Mouse (Mus musculus) lung, embryonic 16.5 days (tissue): Measurements from ENCODE around the gene 4931409K22Rik. TPM values are rescaled to one million over a fixed set of nuclear protein-coding genes. Genes with fewer than 3 reads are reported as not detected.
"Not testable (repeated sequence)": the region's sequence is repeated elsewhere in the genome, so short reads cannot be mapped to it uniquely, and the experiment has no call there.

Source experiments
- ATAC-seq: fragments of 200-750 bp; cut with Nextera tagmentation; 2 replicates; pipeline ENCODE4 v1.8.0; 2017; ENCODE audit warnings: low read depth, mild to moderate bottlenecking, moderate library complexity
- H3K27ac ChIP-seq: fragments of 300-500 bp; sonication (generic); 2 replicates; pipeline ENCODE4 v1.5.1; 2014; ENCODE audit warnings: mild to moderate bottlenecking, control low read depth, low read length
- H3K27me3 ChIP-seq: fragments of 300-500 bp; sonication (generic); 2 replicates; pipeline ENCODE4 v1.6.1; 2014; ENCODE audit warnings: low read depth, low read length, mixed read lengths; ENCODE audit not compliant: control insufficient read depth, insufficient read depth
- H3K36me3 ChIP-seq: fragments of 300-500 bp; sonication (generic); 2 replicates; pipeline ENCODE4 v1.6.1; 2014; ENCODE audit warnings: low read length; ENCODE audit not compliant: control insufficient read depth, insufficient read depth
- H3K4me1 ChIP-seq: fragments of 300-500 bp; sonication (generic); replicated peaks from 2 replicates; pipeline ENCODE4 v1.6.1; 2014; ENCODE audit warnings: low read length, mixed read lengths; ENCODE audit not compliant: control insufficient read depth, insufficient read depth
- H3K4me2 ChIP-seq: fragments of 300-500 bp; sonication (generic); 2 replicates; pipeline ENCODE4 v1.6.1; 2014; ENCODE audit warnings: low read depth, low read length, control low read depth
- H3K4me3 ChIP-seq: fragments of 300-500 bp; sonication (generic); 2 replicates; pipeline ENCODE4 v1.5.1; 2014; ENCODE audit warnings: mild to moderate bottlenecking, low read length, control low read depth
- H3K9ac ChIP-seq: fragments of 300-500 bp; sonication (generic); 2 replicates; pipeline ENCODE4 v1.6.1; 2014; ENCODE audit warnings: low read length, control low read depth
- H3K9me3 ChIP-seq: fragments of 300-500 bp; sonication (generic); 2 replicates; pipeline ENCODE4 v1.6.1; 2016; ENCODE audit warnings: low read length; ENCODE audit not compliant: control insufficient read depth
- WGBS: fragments of 180-500 bp; shearing (Covaris S2); extraction: QIAGEN DNeasy Blood & Tissue Kit; methylation state at CpG from one replicate; pipeline ENCODE4 v1.1.7; 2014; 5-methylcytosine and 5-hydroxymethylcytosine counted together
- polyA plus RNA-seq: library from polyadenylated mRNA; unstranded; fragments of >200 nt; fragmentation: Nextera tagmentation; extraction: Ambion mirVana; gene quantifications from 2 replicates; pipeline ENCODE4 v1.2.1, GENCODE M21; 2015

4931409K22Rik gene
- polyA plus RNA-seq, 1 experiment from 2014 or later, result not detected

DNA sequence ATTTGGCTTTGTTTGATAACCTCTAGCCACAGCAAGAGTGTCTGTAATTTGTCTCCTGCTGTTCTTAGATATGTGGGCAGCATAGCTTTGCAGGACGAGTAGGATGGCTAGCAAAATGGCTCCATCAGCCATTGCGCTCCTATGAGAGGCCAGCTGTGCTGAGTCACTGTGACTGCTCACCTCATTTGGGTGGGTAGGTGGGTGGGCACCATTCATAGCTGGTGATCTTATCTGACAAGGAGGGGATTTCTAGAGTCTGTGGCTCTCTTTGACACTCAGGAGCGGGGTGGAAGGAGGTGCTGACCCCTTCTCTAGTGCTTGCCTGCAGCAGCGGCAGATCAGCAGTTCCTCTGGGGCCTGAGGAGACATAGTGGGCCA lies 30.6 kb upstream of the 4931409K22Rik start:
- Histone ChIP-seq H3K4me1 (peaks cover 22% of the 10 kb centered on the region), H3K27ac (no peak overlapping the region), H3K36me3 (peaks cover 17% of the 10 kb centered on the region), H3K4me2 (peak overlapping the region; percentile 84), H3K9me3 (no peaks in the 10 kb centered on the region), H3K4me3 (peak overlapping the region; percentile 76), H3K9ac (peak overlapping the region; percentile 77), H3K27me3 (no peaks in the 10 kb centered on the region)
- WGBS, result 11% methylated on average over 4 of the region's 4 CpGs
- ATAC-seq, result peak; percentile 11; the same call in 1 of the 2 replicates

DNA sequence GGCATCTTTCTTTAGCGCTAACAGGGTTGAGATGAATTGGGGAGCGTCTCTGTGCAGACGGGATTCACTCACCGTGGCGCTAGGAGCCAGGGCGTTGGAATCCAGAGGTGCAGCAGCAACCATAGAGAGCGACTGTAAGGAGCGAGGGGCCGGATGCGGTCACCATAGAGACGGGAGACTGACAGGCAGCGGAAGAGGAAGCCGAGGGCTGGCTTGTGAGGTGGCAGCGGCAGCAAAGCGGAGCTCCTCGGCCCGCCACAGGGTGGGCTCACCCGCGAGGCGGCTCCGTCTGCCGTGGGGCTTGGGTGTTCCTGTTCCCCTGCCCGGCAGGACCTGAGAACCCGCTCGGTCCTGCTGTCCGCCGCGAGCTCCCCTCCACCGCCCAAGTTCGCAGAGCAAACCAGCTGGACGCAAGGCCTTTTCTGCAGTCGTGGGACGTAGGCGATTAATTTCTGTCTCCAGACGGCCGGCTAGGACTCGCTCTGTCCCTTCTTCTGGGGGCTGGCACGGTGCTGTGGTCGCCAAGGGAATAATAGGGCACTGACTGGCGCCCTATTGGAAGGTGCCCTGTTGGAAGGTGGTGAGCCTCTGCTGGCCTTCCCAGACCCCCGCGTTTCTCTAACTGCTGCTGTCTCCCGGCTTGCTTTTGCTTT lies 30.1 kb upstream of the 4931409K22Rik start, which contains the start of gene Chpf2:
TSS of gene Chpf2 (plus strand) at position 195 of the 653 bp plus-strand sequence.
- WGBS, result under 1% methylated on average over 43 of the region's 43 CpGs
- peak within 1 kb of the TSS; percentile 84 for H3K4me2 ChIP-seq
- no peaks in the 10 kb centered on the region for H3K27me3 ChIP-seq
- H3K27ac ChIP-seq, result 0 out of 2 replicates have a peak within 1 kb of the TSS, but pooled peaks have one; percentile 2
- peaks cover 15% of the 10 kb centered on the region for H3K36me3 ChIP-seq
- no peaks in the 10 kb centered on the region for H3K9me3 ChIP-seq
- H3K4me3 ChIP-seq, result peak within 1 kb of the TSS; percentile 76
- peak; percentile 91 for ATAC-seq
- H3K4me1 ChIP-seq, result peaks cover 18% of the 10 kb centered on the region
- H3K9ac ChIP-seq, result peak within 1 kb of the TSS; percentile 77

DNA sequence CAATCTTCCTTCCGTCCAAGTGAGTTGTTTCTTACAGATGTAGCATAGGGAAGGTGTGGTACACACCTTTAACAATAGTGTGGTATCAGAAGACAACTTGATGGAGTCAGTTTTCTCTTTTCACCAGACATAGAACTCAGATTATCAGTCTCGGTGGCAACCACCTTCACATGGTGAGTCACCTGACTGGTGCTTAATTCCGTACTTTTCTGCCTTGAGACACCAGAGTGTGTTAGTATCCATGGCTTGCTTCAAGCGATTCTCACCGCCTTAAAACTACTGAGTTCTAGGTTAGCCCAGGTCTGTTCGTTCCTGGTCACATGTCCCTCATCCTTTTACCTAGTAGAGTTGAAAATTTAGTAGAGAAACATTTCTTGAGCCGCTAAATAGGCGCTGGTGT lies 29.5 kb upstream of the 4931409K22Rik start:
- peaks cover 18% of the 10 kb centered on the region for H3K4me1 ChIP-seq
- H3K27ac ChIP-seq, result no peak overlapping the region
- peaks cover 12% of the 10 kb centered on the region for H3K36me3 ChIP-seq
- peak overlapping the region; percentile 76 for H3K4me3 ChIP-seq
- ATAC-seq, result 0 out of 2 replicates have a peak, but pooled peaks have one; percentile 19
- peak overlapping the region; percentile 84 for H3K4me2 ChIP-seq
- no peaks in the 10 kb centered on the region for H3K9me3 ChIP-seq
- H3K9ac ChIP-seq, result peak overlapping the region; percentile 77
- 11% methylated on average over 8 of the region's 8 CpGs for WGBS
- H3K27me3 ChIP-seq, result no peaks in the 10 kb centered on the region

DNA sequence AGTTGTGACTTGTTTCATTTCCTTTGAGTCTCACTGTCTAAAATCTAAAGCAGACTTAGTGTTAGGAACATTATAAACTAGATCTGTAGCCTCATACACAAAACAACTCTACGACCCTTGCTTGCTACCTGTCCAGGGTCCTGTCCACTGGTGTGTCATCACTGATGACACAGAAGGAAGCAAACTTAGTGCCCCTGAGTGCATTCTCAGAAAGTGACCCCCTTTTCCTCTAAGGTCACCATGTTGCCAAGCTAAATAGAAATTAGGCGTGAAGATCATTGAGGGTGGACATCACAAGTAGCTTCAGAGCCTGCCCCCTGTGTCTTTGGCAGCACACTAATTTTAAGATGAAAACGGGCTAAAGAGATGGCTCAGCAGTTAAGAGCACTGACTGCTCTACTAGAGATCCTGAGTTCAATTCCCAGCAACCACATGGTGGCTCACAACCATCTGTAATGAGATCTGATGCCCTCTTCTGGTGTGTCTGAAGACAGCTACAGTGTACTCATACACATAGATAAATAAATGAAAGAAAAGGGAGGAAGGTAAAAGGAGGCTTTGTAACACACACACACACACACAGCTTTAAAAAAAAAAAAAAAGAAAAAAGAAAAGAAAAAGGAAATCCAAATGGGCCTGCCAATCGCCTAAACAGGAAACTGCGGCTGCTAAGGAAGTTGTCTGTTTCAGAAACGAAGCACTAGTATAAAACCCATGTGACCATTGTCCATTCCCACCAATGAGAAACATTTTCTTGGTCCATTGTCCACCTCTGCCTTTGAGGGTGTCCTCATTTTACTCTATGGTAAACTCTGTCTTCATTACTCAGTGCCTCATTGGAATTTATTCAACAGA lies 21.7 kb upstream of the 4931409K22Rik start:
- Histone ChIP-seq H3K9me3 (no peaks in the 10 kb centered on the region), H3K4me1 (peaks cover 12% of the 10 kb centered on the region), H3K4me2 (peak overlapping the region; percentile 80), H3K9ac (peak overlapping the region; percentile 71), H3K27ac (peak overlapping the region; percentile 94), H3K4me3 (peak overlapping the region; percentile 88), H3K36me3 (peaks cover 11% of the 10 kb centered on the region), H3K27me3 (no peaks in the 10 kb centered on the region)
- WGBS, result 60% methylated on average over 6 of the region's 6 CpGs
- ATAC-seq, result no peak

DNA sequence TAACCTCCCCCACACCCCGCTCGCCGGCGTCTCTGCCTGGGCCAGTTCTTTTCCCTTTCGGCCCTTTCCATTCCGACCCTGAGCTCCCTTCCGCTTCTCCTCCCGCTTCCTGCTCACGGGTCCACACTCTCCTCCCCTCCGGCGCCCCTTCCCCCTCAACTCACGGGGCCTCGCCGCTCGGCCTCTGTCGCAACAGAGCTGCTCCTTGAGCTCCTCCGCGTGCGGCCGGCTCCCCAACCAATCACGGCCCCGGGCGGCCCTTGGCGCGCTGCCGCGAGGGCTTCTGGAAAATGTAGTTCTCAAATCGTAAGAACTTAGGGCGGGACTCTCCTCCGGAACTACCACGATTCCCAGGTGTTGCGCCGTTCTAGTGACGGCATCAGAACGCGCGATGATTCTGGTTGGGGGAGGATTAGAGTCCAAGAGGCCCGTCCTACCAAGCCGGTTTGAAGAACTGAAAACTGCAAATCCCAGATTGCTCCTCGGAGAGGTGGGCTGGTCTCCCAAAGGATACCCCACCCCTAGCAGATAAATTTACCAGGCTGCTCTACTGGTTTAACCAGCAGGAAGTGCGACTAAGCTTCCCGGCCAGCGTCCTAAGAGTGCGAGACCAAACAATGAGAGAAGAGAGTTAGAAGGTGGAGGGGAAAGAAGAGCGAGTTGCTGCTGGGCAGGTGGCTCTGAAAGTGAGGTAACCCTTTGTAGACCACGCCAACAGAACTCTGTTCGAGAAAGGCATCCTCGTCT lies 20.7 kb upstream of the 4931409K22Rik start, which contains the start of gene Abcf2:
TSS of gene Abcf2 (minus strand) at position 285 of the 747 bp plus-strand sequence.
- Histone ChIP-seq H3K4me2 (peak within 1 kb of the TSS; percentile 84), H3K9ac (peak within 1 kb of the TSS; percentile 88), H3K4me3 (peak within 1 kb of the TSS; percentile 88), H3K9me3 (no peaks in the 10 kb centered on the region), H3K27me3 (no peaks in the 10 kb centered on the region), H3K4me1 (peaks cover 12% of the 10 kb centered on the region), H3K36me3 (peaks cover 20% of the 10 kb centered on the region), H3K27ac (peak within 1 kb of the TSS; percentile 94)
- ATAC-seq, result peak; percentile 98
- under 1% methylated on average over 48 of the region's 48 CpGs for WGBS

DNA sequence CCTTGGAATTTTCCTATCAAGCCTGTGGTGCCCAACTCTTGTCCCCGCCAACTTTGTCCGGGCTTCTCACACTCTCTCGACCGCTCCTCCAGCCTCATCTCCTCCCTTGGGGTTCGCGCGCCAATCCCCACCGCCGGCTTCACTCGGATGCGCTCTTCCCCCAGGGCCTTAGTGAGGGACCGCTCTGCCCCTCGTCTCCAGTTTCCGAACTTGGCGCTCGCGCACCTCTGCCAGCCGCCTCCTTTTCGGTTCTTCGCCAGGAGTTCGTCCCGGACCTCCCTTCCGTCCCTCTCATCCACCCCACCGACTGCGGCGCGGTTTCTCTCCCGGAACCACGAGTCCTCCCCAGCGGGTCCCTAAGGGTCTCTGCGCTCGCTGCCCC lies 20.2 kb upstream of the 4931409K22Rik start:
- Histone ChIP-seq H3K36me3 (peaks cover 23% of the 10 kb centered on the region), H3K4me2 (peak overlapping the region; percentile 84), H3K9me3 (no peaks in the 10 kb centered on the region), H3K9ac (peak overlapping the region; percentile 88), H3K4me1 (peaks cover 12% of the 10 kb centered on the region), H3K4me3 (peak overlapping the region; percentile 88), H3K27ac (peak overlapping the region; percentile 94), H3K27me3 (no peaks in the 10 kb centered on the region)
- under 1% methylated on average over 32 of the region's 32 CpGs for WGBS
- peak; percentile 15 for ATAC-seq

DNA sequence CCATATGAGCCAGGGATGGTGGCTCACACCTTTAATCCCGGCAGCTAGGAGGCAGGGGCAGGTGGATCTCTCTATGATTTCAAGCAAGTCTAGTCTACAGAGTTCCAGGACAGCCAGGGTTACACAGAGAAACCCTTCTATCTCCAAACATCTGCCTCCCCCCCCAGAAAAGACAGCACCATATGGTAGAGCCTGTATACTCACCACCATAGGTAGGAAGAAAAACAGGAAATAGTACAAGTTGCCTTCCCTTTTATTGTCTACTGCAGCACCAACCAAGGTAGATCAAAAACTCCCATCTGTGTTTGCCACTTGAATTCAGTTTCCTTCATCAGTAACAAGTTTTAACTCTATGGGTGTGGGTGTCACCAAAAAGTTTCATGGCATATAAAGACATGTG lies 19.3 kb upstream of the 4931409K22Rik start:
- ATAC-seq, result no peak
- Histone ChIP-seq H3K27ac (no peak overlapping the region), H3K27me3 (no peaks in the 10 kb centered on the region), H3K4me2 (peak overlapping the region; percentile 84), H3K4me1 (peaks cover 12% of the 10 kb centered on the region), H3K9me3 (no peaks in the 10 kb centered on the region), H3K36me3 (peaks cover 30% of the 10 kb centered on the region), H3K9ac (no peak overlapping the region), H3K4me3 (peak overlapping the region; percentile 88)
- 88% methylated on average over 1 of the region's 1 CpGs for WGBS

DNA sequence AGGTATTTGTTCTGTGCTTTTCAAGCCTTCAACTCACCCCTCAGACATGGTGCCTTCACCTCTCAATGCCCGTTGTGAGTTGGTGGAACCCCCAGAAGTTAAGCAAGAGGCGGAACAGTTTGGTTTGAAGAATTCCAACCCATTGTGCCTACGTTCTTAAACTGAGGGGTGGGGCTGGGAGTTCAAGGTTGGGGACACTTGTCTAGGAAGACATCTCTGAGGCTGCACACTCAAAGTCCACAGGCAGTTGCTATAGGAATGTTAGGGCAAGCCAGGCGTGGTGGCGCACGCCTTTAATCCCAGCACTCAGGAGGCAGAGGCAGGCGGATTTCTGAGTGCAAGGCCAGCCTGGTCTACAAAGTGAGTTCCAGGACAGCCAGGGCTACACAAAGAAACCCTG lies 1.3 kb downstream of the 4931409K22Rik start:
- not testable (repeated sequence) for H3K36me3 ChIP-seq, ATAC-seq, H3K4me1 ChIP-seq, H3K4me3 ChIP-seq, H3K9ac ChIP-seq, H3K27me3 ChIP-seq, H3K4me2 ChIP-seq, H3K9me3 ChIP-seq, H3K27ac ChIP-seq
- 86% methylated on average over 7 of the region's 7 CpGs for WGBS
